Mouse (Mus musculus) right cerebral cortex, adult 18-20 months (tissue): ENCODE data around the gene Frmpd4.

ENCODE experiments used
- DNase-seq: peaks from one replicate; pipeline ENCODE4 v3.0.0; 2022; ENCODE audit warnings: mixed read lengths

Gene Frmpd4

DNA sequence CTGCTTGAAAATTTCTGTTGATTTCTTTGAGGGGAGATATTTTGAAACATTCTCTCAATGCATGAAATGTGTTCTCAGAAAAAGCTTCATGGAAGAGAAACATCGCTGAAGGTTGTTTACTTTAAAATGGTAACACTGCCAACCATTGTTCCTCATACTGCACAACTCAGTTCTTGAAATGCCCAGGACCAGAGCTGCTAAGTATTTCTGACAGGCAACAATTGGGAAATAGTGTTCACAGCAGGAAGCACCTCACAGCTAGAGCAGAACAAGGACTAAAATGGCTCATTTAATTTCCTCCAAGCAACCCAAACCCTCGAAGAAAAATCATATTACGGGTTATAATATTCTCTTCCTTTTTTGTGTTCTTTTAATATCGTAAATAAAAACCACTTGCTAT, 1054.5 kb downstream of the Frmpd4 start:
- no peak for DNase-seq

DNA sequence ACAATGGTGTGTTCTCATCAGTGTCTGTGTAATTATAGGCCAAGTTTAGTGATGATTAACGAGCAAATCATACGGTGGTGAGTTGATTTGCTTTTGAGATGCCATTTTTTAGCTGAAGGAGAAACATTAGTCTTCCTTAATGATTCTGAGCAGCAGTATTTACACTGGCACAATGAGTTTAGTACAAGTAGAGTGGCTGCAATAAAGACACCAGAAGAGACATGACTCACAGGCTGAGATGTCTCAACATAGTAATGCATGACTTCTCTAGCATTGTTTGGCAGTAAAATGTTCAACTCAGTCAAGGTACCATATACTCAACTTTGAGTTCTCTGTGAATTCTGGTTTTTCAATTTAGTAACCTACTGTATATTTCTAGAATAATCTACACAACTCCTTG, 1058.6 kb downstream of the Frmpd4 start:
- DNase-seq: no peak

DNA sequence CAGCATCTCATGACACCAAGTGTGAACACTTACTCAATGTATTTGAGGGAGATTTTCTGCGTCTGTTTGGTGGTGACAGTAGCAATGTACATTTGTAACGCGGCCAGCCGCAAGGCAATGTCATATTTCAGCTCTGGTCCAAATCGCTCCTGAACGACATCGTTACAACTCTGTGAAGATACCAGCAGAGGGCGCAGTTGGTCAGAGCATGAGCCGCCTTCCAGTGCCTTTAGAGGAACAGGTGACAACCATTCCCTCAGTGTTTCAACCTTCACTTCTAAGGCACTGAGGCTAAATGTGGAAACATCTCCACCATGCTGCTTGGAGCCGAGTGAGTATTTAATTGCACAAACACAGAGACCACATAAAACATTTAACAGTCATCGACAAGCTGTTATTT, 1079.3 kb downstream of the Frmpd4 start:
- DNase-seq: peak; percentile 65

DNA sequence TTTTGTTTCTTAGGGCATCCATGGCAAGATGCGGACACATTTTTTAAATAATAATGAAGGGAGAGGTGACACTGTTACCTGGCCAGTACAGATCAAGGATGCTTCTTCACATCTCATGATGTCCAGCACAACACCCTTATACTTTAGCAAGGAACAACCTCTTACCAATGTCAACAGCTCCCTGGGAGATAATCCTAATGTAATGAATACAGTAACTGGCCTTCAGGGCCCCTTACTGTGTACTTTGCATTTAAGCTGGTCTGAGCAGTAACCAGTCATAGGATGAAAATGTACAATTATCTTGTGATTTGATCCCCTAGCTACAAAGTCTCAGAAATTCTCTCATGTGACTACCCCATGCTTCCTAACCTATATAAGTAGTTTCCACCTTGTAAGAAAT, 1084.8 kb downstream of the Frmpd4 start:
- no peak for DNase-seq

DNA sequence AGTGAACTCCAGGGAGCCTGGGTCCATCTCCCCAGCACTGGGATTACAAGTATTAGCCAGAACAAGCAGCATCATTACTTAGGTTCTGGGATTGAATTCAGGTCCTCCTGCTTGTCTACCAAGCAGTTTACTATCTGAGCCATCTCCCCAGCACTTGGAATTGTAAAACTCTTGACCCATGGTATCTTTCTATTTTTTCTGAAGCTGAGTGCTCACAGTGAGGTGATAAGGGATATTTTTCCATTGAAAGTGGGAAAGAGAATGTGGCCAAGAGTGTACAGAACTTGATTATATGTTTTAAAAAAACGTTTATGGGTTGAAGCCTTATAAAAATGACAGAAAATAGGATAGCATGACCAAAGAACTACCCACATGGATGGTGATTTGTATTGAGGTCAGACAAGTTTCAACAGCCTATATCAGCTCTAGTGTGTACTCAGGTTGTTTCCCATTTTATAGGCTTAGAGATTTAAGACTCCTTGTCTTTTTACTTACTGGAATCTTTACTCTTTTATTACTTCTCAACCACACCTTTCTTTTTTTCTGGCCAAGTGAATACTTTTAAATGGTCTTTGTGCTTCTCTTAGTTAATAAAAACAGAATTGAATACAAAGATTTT, 1085.3 kb downstream of the Frmpd4 start:
- DNase-seq: no peak

DNA sequence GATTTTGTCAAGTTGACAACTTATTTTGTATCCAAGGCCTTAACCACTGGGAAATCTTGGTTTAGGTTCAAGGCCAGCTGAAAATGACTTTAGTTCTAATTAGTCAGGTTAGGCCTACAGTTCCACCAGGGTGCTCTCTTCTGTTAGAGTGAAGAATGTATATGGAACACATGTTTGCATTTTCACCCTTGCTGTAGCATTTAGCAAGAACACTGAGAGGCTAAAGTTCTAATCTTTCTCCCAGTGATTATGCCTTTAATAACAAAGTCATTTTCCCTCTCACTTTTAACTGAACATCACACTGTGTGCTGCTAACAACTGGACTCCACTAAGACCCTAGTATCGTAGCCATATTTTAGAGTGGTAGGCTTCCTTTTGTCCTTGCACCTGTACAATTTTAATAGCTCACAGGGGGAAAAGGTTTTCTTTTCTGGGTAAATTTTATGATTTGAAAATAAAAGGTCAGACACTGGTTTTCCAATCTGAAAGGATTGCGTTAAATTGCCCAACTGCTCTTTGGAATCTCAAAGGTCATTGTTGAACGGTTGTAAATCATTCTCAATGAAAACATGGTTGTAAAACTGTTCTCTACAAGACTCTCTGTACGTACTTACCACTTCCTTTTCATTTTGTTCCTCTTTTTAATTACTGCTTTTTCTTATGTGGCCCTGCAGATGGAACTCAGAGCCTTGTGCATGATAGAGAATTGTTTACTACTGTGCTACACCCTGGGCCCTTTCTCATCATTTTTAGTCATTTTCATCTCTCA, 1093.4 kb downstream of the Frmpd4 start:
- no peak for DNase-seq

DNA sequence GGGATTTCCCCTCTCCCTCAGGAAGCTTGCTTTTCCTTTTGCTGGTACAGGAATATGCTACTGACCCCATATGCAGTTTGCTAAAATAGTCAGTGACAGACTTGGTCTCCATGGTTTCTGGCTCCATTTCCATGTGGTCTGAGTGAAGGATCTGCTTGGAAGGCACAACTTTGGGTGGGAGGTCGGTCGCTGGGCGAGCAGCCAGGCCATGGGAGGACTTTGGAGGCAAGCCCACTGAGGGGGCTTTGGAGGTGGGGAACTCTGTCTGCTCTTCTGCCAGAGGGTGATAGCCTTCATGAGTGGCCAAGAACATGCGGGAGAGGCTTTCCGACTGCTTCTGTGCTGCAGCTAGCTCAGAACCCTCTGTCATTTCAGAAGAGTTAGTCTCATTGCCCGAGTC, 1099.4 kb downstream of the Frmpd4 start:
- DNase-seq: no peak

DNA sequence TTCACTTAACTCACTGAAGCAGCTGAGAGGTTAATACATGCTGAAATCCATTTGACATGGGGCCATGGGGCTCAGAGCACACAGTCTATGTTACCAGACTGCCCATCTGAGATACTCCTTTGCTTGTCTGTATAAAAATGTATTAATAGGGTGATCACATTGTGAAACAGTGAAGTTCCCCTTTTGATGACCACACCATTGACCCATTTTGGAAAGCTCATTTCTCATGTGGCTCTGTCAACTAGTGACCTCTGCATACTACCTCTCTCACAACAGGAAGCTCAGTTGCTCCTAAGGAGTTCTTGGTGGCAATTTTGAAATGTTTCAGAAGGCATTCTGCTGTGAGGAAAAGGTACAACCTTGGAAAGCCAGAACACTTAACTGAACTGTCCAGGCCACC, 1142.1 kb downstream of the Frmpd4 start:
- no peak for DNase-seq

DNA sequence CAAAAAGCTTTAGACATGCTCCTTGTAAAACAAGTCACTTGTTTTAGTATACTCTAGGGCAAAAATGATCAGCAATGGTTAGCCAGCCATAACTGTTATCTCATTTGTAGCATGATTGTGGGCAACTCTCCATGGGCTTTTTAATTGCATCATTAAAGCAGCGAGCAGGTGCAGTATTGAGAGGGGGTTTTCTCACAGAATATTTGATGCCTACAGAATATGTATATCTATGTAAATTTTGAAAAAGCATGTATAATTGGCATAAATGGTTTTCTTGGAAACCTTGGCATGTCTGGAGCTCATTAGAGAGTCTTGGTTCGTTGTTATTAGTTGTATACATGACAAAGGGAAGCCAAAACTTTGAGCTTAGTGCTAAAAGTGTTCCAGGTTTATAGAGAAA, 1143.1 kb downstream of the Frmpd4 start:
- no peak for DNase-seq
